10 mouse cellular contexts compared by ENCODE assay signal in genomic region chr15:84712566-84713405, GRCm38 (mm10). TPM values are rescaled to one million over a fixed set of nuclear protein-coding genes. Genes with fewer than 3 reads are reported as not detected.
DNase-seq lines count a peak whose midpoint lies in the region; ATAC-seq lines count a peak whose summit lies in the region.
"Had no signal": no experiment of that assay in that cellular context is flagged by ENCODE, and none has a peak within 500 bp of the region (broad histone marks: within the 10 kb centered on the region; RNA-seq: fewer than 3 reads in every experiment).

No protein-coding gene starts in this region.

- no peaks in the 10 kb centered on the region for H3K9me3 ChIP-seq in midbrain, embryonic 11.5 days (ENCODE audit: control insufficient read depth, low read length)
- H3K9me3 ChIP-seq in midbrain, embryonic 15.5 days, result peaks cover 2% of the 10 kb centered on the region; the same call in 1 of the 2 replicates
- H3K9me3 ChIP-seq: hindbrain, embryonic 13.5 days had no signal

- no peak overlapping the region for H3K4me2 ChIP-seq in midbrain, embryonic 11.5 days
- no peak overlapping the region for H3K4me2 ChIP-seq in midbrain, embryonic 15.5 days
- H3K4me2 ChIP-seq: hindbrain, embryonic 13.5 days had no signal

- H3K9ac ChIP-seq in midbrain, embryonic 11.5 days (ENCODE audit: low read length), result no peak overlapping the region
- H3K9ac ChIP-seq in midbrain, embryonic 15.5 days, result no peak overlapping the region
- H3K9ac ChIP-seq: hindbrain, embryonic 13.5 days had no signal

- H3K27ac ChIP-seq in midbrain, embryonic 11.5 days (ENCODE audit: low read depth, low read length), result no peak overlapping the region
- H3K27ac ChIP-seq in midbrain, embryonic 15.5 days, result no peak overlapping the region
- H3K27ac ChIP-seq: hindbrain, embryonic 13.5 days; macrophage had no signal

- intact Hi-C loops in heart, postnatal 25 days (cut with DNase I), result no loop called here

- ATAC-seq in midbrain, embryonic 11.5 days (ENCODE audit: low FRiP score), result no peak
- ATAC-seq in midbrain, embryonic 15.5 days (replicated peaks), result no peak
- ATAC-seq in monocyte, adult 5-6 weeks (replicated peaks; ENCODE audit: insufficient number of reproducible peaks, low FRiP score, low TSS enrichment, poor library complexity, severe bottlenecking), result no peak
- ATAC-seq: Patski had no signal

- H3K4me3 ChIP-seq in midbrain, embryonic 11.5 days (ENCODE audit: low read depth, low read length), result no peak overlapping the region
- no peak overlapping the region for H3K4me3 ChIP-seq in midbrain, embryonic 15.5 days
- H3K4me3 ChIP-seq: hindbrain, embryonic 13.5 days had no signal

- peaks cover 2% of the 10 kb centered on the region; the same call in 1 of the 2 replicates for H3K27me3 ChIP-seq in midbrain, embryonic 11.5 days (ENCODE audit: control insufficient read depth, insufficient read depth, low read length)
- no peaks in the 10 kb centered on the region for H3K27me3 ChIP-seq in midbrain, embryonic 15.5 days (replicated peaks)
- H3K27me3 ChIP-seq: Patski had no signal

- H3K36me3 ChIP-seq in midbrain, embryonic 11.5 days (ENCODE audit: control insufficient read depth, insufficient read depth, low read length), result no peaks in the 10 kb centered on the region
- no peaks in the 10 kb centered on the region for H3K36me3 ChIP-seq in midbrain, embryonic 15.5 days (replicated peaks)
- H3K36me3 ChIP-seq: hindbrain, embryonic 13.5 days had no signal

- peak; percentile 82 for DNase-seq in midbrain, embryonic 11.5 days (ENCODE audit: low spot score, missing footprints)
- DNase-seq in gonadal fat pad, adult 2 months (ENCODE audit: low read depth), result peak; percentile 98
- DNase-seq in heart, postnatal 25 days (ENCODE audit: low spot score), result peak; percentile 37
- DNase-seq in yolk sac, embryonic 10.5 days (ENCODE audit: low spot score), result peak; percentile 78
- DNase-seq in left cerebral cortex, adult 9 months (ENCODE audit: low spot score in 2 of 2), result no peak

- H3K4me1 ChIP-seq in midbrain, embryonic 11.5 days (ENCODE audit: control insufficient read depth, insufficient read depth, low read length), result peaks cover 6% of the 10 kb centered on the region; the same call in 1 of the 2 replicates
- H3K4me1 ChIP-seq in midbrain, embryonic 15.5 days, result peaks cover 8% of the 10 kb centered on the region

- WGBS in midbrain, embryonic 11.5 days, result 73% methylated on average over 14 of the region's 14 CpGs
- WGBS in midbrain, embryonic 15.5 days, result 76% methylated on average over 14 of the region's 14 CpGs

RNA-seq across cellular contexts. Expression of gene Arhgap8, which starts 7.1 kb away (rescaled TPM):
- 1.1 and 1.7 TPM in 2 replicates for polyA plus RNA-seq in midbrain, embryonic 11.5 days (2014; fragmentation: Nextera tagmentation; extraction: Ambion mirVana)
- 0.59 and 0.73 TPM in 2 replicates for polyA plus RNA-seq in midbrain, embryonic 15.5 days (2015; fragmentation: Nextera tagmentation; extraction: Ambion mirVana)
- polyA plus RNA-seq in gonadal fat pad, adult 2 months (2012; rRNA removed), result 26.7 and 37.2 TPM in 2 replicates
- 1 to 10 TPM in 1 of 2 experiments, under 1 TPM in 1; 0.55 to 1.1 TPM for total RNA-seq in heart, postnatal 25 days (2021)
- not detected in 3 replicates for total RNA-seq in monocyte, adult 5-6 weeks (2017)
- polyA plus RNA-seq: macrophage had no signal

RNA-seq across cellular contexts. Expression of gene Prr5, which starts 43.4 kb away (rescaled TPM):
- polyA plus RNA-seq in midbrain, embryonic 11.5 days (2014; fragmentation: Nextera tagmentation; extraction: Ambion mirVana), result 7.3 and 10.9 TPM in 2 replicates
- polyA plus RNA-seq in midbrain, embryonic 15.5 days (2015; fragmentation: Nextera tagmentation; extraction: Ambion mirVana), result 27.5 and 27.7 TPM in 2 replicates
- 102 and 140 TPM in 2 replicates for polyA plus RNA-seq in gonadal fat pad, adult 2 months (2012; rRNA removed)
- total RNA-seq in heart, postnatal 25 days (2021), result 1 to 10 TPM; 3.1 to 3.4 TPM
- 2.6 to 9.9 TPM (median 3.7 TPM) in 3 replicates for total RNA-seq in monocyte, adult 5-6 weeks (2017)

Comparison
In these comparisons a context has a peak if more than half of its experiments do, and no peak if none do; other contexts are left out.
1. DNase-seq: peak in midbrain, embryonic 11.5 days (single experiment), gonadal fat pad, adult 2 months (single experiment), heart, postnatal 25 days (single experiment) and yolk sac, embryonic 10.5 days (single experiment); none in left cerebral cortex, adult 9 months (0 of 2).
2. RNA of gene Arhgap8, which starts 7.1 kb away (polyA plus RNA-seq): 26.7 to 37.2 TPM in gonadal fat pad, adult 2 months; 1.1 to 1.7 TPM in midbrain, embryonic 11.5 days and 0.59 to 0.73 TPM in midbrain, embryonic 15.5 days; every median in the first group is over 10 times any median in the second.